Mouse (Mus musculus) liver, embryonic 14.5 days (tissue): ENCODE measurements at regions not wholly inside any gene's neighbourhood (a gene's known extent, or its start where the extent isn't known, plus 50 kb on each side); places are given as distances from the start of the nearest gene placed in this dataset.

Source experiments
- CTCF ChIP-seq: IDR thresholded peaks from 2 replicates; pipeline ENCODE4 v1.5.1; 2016; ENCODE audit warnings: antibody characterized with exemption, low read depth, control low read depth
- EP300 ChIP-seq: IDR thresholded peaks from 2 replicates; pipeline ENCODE4 v1.6.1; 2016; ENCODE audit warnings: antibody characterized with exemption, low read depth

- TF ChIP-seq CTCF = no peak
- TF ChIP-seq EP300 = no peak
Observed at GRCm38 (mm10) chr14:54148626-54149025, 105.3 kb downstream of the Dad1 start.
